25 mouse cellular contexts compared by ENCODE assay signal in the genomic region with DNA sequence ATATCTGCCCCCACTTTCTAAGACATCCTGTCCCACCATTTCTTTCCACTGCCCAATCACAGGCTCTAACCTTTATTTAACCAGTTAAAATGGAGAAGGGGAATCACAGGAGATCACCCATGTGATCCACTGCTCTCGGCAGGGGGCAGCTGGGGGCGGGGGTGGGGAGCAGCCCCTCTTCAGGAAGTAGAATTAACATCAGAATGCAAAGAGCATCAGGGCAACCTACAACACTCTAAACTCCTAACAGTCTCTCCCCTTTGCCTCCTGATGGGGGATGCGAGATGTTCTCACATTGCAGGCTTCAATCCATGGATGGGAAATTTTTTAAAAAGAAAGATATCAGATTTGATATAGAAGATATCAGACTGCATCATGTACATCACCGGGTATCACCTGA. TPM values are rescaled to one million over a fixed set of nuclear protein-coding genes. Genes with fewer than 3 reads are reported as not detected.
DNase-seq lines count a peak whose midpoint lies in the region; ATAC-seq and TF ChIP-seq lines count a peak whose summit lies in the region.
"Had no signal": no experiment of that assay in that cellular context is flagged by ENCODE, and none has a peak within 500 bp of the region (broad histone marks: within the 10 kb centered on the region; RNA-seq: fewer than 3 reads in every experiment).

No protein-coding gene starts in this region.

- TF ChIP-seq CTCF in ES-Bruce4 (IDR thresholded peaks at IDR 0.05; ENCODE audit: low read depth, low read length), result no peak

- no peak overlapping the region for H3K4me2 ChIP-seq in hindbrain, embryonic 14.5 days (replicated peaks)
- H3K4me2 ChIP-seq: embryonic facial prominence, embryonic 13.5 days; embryonic facial prominence, embryonic 15.5 days; forebrain, embryonic 12.5 days had no signal

- no peaks in the 10 kb centered on the region for H3K9me3 ChIP-seq in ES-Bruce4 (replicated peaks; ENCODE audit: control insufficient read depth, insufficient read depth, low read length, poor library complexity, severe bottlenecking)
- no peaks in the 10 kb centered on the region for H3K9me3 ChIP-seq in hindbrain, embryonic 14.5 days (ENCODE audit: control insufficient read depth, low read length)
- H3K9me3 ChIP-seq: embryonic facial prominence, embryonic 13.5 days; embryonic facial prominence, embryonic 15.5 days; forebrain, embryonic 10.5 days; forebrain, embryonic 12.5 days had no signal

- peak overlapping the region; percentile 38; the same call in 1 of the 2 replicates for H3K4me3 ChIP-seq in ES-Bruce4 (ENCODE audit: low read depth, low read length)
- no peak overlapping the region for H3K4me3 ChIP-seq in hindbrain, embryonic 14.5 days (replicated peaks; ENCODE audit: low read length)
- H3K4me3 ChIP-seq: embryonic facial prominence, embryonic 13.5 days; embryonic facial prominence, embryonic 15.5 days; erythroblast, embryonic 14.5 days; forebrain, embryonic 10.5 days; forebrain, embryonic 12.5 days had no signal

- TF ChIP-seq POLR2A in ES-Bruce4 (IDR thresholded peaks at IDR 0.05; ENCODE audit: insufficient read depth, low read length), result no peak

- no peaks in the 10 kb centered on the region for H3K36me3 ChIP-seq in ES-Bruce4 (ENCODE audit: control insufficient read depth, insufficient read depth, low read length, poor library complexity, severe bottlenecking)
- H3K36me3 ChIP-seq in hindbrain, embryonic 14.5 days (replicated peaks; ENCODE audit: control insufficient read depth, insufficient read depth), result peaks cover 7% of the 10 kb centered on the region; the same call in 1 of the 2 replicates
- H3K36me3 ChIP-seq: embryonic facial prominence, embryonic 15.5 days had no signal

- H3K27me3 ChIP-seq in ES-Bruce4 (ENCODE audit: control insufficient read depth, insufficient read depth, low read length, poor library complexity, severe bottlenecking), result peaks cover 8% of the 10 kb centered on the region; the same call in 1 of the 2 replicates
- H3K27me3 ChIP-seq in hindbrain, embryonic 14.5 days (ENCODE audit: control insufficient read depth, insufficient read depth, low read length), result no peaks in the 10 kb centered on the region
- H3K27me3 ChIP-seq: CH12.LX; embryonic facial prominence, embryonic 13.5 days; forebrain, embryonic 12.5 days had no signal

- DNase-seq in ES-CJ7 (ENCODE audit: low read depth, low spot score) (peak; percentile 82), ZHBTc4 (ENCODE audit: low read depth, low spot score) (peak; percentile 39)
- DNase-seq in left cerebral cortex, adult 8-10 months (ENCODE audit: low spot score in 2 of 2), result no peak
- no peak for DNase-seq in hindbrain, embryonic 14.5 days (ENCODE audit: low spot score)
- DNase-seq: adrenal gland, adult 8-10 months; adrenal gland, postnatal 14 days; adrenal gland, postnatal 36 days; cerebellum, adult 11-12 months; cerebellum, adult 2 months; cerebellum, adult 9-10 months; cerebellum, postnatal 10 days; cerebellum, postnatal 25 days; embryo, embryonic 11 days had no signal

- H3K27ac ChIP-seq in ES-Bruce4 (ENCODE audit: insufficient read depth, low read length), result peak overlapping the region; percentile 4; the same call in 1 of the 2 replicates
- H3K27ac ChIP-seq in hindbrain, embryonic 14.5 days, result no peak overlapping the region
- H3K27ac ChIP-seq: embryonic facial prominence, embryonic 13.5 days; embryonic facial prominence, embryonic 15.5 days; forebrain, embryonic 10.5 days; forebrain, embryonic 12.5 days had no signal

- H3K4me1 ChIP-seq in ES-Bruce4 (ENCODE audit: control insufficient read depth, insufficient read depth, low read length), result peaks cover 7% of the 10 kb centered on the region
- peaks cover 31% of the 10 kb centered on the region for H3K4me1 ChIP-seq in hindbrain, embryonic 14.5 days (replicated peaks; ENCODE audit: control insufficient read depth, insufficient read depth, low read length)

- WGBS in hindbrain, embryonic 14.5 days, result 38% methylated on average over 4 of the region's 4 CpGs

- ATAC-seq in hindbrain, embryonic 14.5 days (ENCODE audit: low FRiP score), result no peak
- ATAC-seq: activated CD4-positive, CD25-positive, alpha-beta regulatory T cell, adult 4 months; forebrain, embryonic 14.5 days; forebrain, embryonic 16.5 days; Patski had no signal

- H3K9ac ChIP-seq in ES-Bruce4 (ENCODE audit: low read depth, poor library complexity, severe bottlenecking), result no peak overlapping the region
- no peak overlapping the region for H3K9ac ChIP-seq in hindbrain, embryonic 14.5 days
- H3K9ac ChIP-seq: embryonic facial prominence, embryonic 13.5 days; embryonic facial prominence, embryonic 15.5 days; forebrain, embryonic 12.5 days had no signal

- peak; percentile 75 for TF ChIP-seq EP300 in ES-Bruce4 (IDR thresholded peaks at IDR 0.05; ENCODE audit: insufficient read depth, low read depth, low read length)

RNA-seq across cellular contexts. Expression of a gene that starts 42.9 kb away (rescaled TPM):
- 9.2 and 10.5 TPM in 2 replicates for polyA plus RNA-seq in ES-Bruce4 (2011; ENCODE audit: insufficient read depth, insufficient read length, low read depth, missing spikeins)
- total RNA-seq in left cerebral cortex, adult 8-10 months (2022), result 100 to 1,000 TPM in 3 of 4 experiments, 10 to 100 TPM in 1; 96.9 to 118 (median 107) TPM
- polyA plus RNA-seq in hindbrain, embryonic 14.5 days (2014; fragmentation: Nextera tagmentation; extraction: Ambion mirVana), result 29.5 and 31.3 TPM in 2 replicates
- polyA plus RNA-seq: C2C12 had no signal

Comparison
In these comparisons a context has a peak if more than half of its experiments do, and no peak if none do; other contexts are left out.
1. DNase-seq: peak in ES-CJ7 (single experiment) and ZHBTc4 (single experiment); none in left cerebral cortex, adult 8-10 months (0 of 2) and hindbrain, embryonic 14.5 days (single experiment).